Mouse (Mus musculus) layer of hippocampus, adult 2 months (tissue): ENCODE measurements around the gene Arhgap24. TPM values are rescaled to one million over a fixed set of nuclear protein-coding genes. Genes with fewer than 3 reads are reported as not detected.
"Not testable (repeated sequence)": the region's sequence is repeated elsewhere in the genome, so short reads cannot be mapped to it uniquely, and the experiment has no call there.

Experiments used
- DNase-seq, 2 experiments: peaks; one replicate each; pipeline ENCODE4 v3.0.0; 2022; ENCODE audit warnings: low spot score in 2 of 2
- H3K27ac ChIP-seq: fragments of 200-600 bp; 2 replicates; pipeline ENCODE4 v1.8.1; 2022
- H3K4me3 ChIP-seq: fragments of 200-600 bp; 2 replicates; pipeline ENCODE4 v1.8.1; 2022; ENCODE audit warnings: mild to moderate bottlenecking
- CTCF ChIP-seq: fragments of 200-600 bp; conservative IDR thresholded peaks from 2 replicates; pipeline ENCODE4 v1.8.1; 2022; ENCODE audit warnings: antibody characterized with exemption, mild to moderate bottlenecking, moderate library complexity
- total RNA-seq, 2 experiments: library from RNA; stranded (reverse); gene quantifications; 2 replicates each; pipeline ENCODE4 v1.2.3; 2021

Gene Arhgap24
- total RNA-seq, 2 experiments from 2014 or later = 4.8 to 5.3 TPM

DNA sequence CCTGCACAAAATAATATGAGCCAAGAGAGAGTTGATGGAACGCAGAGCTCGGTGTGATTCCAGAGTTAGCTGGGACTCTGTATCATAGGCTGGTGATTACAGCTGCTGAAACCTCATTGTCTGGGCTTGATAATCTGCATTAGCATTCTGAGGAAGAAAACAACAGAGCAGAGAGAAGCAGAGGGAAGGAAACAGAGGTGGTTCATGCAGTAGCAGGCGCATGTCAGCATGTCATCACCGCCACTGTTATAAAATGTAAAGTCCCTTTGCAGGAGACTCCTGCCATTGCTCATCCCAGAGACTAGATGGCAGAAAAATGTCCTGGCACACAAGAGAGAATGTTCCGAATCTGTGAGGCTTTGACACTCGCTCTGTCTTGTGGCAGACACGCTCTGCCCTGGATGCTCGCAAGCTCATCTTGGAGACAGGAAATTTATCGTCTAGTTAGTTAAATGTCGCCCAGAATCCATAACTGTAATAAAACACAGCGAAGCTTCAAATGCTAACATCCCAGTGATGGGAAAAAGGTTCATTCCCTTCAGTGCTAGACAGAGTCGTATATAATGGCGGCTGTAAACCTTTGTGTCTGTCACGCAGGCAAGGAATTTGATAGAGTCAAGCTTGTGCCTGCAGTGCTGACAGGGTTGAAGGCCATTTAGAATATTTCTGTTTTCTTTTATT lies 407.4 kb downstream of the Arhgap24 start:
- TF ChIP-seq CTCF = no peak
- no peak for DNase-seq
- Histone ChIP-seq H3K27ac (no peak overlapping the region), H3K4me3 (no peak overlapping the region)

DNA sequence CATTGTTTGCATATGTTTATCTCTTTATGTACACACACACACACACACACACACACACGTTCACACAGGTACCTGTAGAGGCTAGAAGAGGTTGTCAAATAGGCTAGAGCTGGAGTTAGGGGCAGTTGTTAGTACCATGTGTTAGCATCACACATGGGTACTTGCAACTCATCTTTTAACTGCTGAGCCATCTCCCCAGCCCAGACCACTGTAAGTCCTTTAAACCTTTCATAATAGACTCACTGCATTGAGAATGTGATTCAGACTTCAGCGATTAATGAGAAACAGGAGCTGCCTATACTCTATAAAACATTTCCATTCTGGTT lies 407.9 kb downstream of the Arhgap24 start:
- H3K4me3 ChIP-seq = no peak overlapping the region
- DNase-seq = no peak
- H3K27ac ChIP-seq = no peak overlapping the region
- TF ChIP-seq CTCF = no peak

DNA sequence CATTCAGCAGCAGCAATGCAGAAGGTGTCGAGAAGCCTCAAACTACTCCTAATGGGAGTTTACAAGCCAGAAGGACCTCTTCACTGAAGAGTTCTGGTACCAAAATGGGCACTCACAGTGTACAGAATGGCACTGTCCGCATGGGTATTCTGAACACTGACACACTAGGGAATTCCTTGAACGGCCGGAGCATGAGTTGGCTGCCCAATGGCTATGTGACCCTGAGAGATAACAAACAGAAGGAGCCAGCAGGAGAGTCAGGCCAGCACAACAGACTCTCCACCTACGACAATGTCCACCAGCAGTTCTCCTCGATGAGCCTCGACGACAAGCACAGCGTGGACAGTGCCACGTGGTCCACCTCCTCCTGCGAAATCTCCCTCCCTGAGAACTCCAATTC lies 411.0 kb downstream of the Arhgap24 start:
- H3K27ac ChIP-seq = no peak overlapping the region
- no peak for TF ChIP-seq CTCF
- DNase-seq = no peak
- no peak overlapping the region for H3K4me3 ChIP-seq

DNA sequence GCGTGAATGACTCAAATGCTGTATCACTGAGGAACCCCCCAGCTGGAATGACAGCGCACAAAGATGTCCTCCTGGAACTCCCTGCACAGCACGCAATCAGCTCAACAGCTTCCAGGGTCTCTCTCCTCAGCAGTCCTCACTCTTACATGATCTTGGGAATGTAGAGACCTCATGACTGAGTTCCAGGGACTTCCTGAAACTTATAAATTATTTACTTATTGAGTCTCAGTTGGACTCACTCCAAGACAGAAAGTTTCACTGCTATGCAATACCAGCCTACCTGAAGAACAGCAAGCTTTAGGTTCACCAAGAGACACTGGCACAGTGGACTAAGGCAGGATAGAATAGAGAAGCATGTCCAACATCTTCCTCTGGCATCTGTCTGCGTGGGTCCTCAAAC lies 417.1 kb downstream of the Arhgap24 start:
- DNase-seq = no peak
- no peak for TF ChIP-seq CTCF
- no peak overlapping the region for H3K4me3 ChIP-seq
- no peak overlapping the region for H3K27ac ChIP-seq

DNA sequence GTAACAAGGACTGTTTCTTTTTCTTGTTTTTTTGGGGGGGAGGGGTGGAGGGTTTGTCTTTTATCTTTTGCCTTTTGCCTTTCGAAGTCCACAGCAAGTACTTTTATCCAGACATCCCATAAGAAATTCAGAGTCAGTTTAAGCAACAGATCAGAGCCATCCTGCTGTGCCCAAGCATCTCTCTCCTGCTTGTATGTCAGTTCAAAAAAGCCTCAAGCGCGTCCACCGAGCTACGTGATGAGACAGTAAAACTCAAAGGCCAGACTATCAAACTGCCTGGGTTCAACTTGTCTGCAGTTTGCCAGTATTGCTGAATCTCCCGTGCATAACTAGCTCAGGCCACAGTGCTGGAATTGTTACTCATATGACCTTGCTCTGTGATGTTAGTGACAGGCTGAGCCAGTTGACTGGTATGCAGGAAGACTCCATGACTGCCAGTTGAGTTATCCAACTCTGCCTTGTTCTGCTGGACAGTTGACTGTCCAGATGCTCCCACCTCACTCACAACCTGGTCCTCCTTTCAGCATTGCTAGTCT lies 418.6 kb downstream of the Arhgap24 start:
- no peak for TF ChIP-seq CTCF
- Histone ChIP-seq H3K27ac (no peak overlapping the region), H3K4me3 (no peak overlapping the region)
- no peak for DNase-seq

DNA sequence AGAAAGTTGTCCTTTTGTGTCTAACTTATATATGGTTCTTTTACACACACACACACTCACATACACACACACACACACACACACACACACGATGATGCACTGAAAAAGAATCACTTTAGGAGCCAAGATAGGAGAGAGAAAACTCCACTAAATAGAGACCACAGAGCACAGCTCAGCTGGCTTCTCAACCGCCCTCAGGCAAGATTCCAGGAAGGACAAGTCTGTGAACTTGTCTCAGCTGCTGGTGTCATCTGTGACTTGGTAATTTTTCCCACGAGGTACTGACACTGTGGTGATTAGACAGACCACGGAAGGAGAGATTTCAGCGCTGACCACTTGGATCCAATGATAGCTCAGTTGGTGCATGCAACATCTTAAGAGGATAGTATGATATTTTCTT lies 420.0 kb downstream of the Arhgap24 start:
- DNase-seq = no peak
- no peak overlapping the region for H3K4me3 ChIP-seq
- H3K27ac ChIP-seq = no peak overlapping the region
- no peak for TF ChIP-seq CTCF

DNA sequence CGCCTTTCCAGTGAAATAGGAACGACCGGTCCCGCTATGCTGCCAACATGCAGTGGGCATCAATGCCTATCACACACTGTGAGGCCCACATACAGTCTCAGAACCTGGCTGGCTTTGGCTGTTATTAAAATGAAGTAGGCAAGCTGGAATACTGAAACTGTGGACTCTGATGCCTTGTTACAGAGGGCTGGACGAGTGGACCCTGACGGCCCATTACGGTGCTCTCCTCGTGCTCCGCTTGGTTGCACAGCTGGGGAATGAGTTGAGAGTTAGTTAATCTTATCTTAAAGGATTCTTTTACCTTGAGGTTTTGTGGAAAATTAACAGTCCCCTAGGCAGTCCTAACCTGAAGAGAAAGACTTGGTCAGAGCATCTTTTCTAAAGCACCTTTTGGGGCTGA lies 422.3 kb downstream of the Arhgap24 start:
- Histone ChIP-seq H3K27ac (no peak overlapping the region), H3K4me3 (no peak overlapping the region)
- DNase-seq = no peak
- no peak for TF ChIP-seq CTCF

DNA sequence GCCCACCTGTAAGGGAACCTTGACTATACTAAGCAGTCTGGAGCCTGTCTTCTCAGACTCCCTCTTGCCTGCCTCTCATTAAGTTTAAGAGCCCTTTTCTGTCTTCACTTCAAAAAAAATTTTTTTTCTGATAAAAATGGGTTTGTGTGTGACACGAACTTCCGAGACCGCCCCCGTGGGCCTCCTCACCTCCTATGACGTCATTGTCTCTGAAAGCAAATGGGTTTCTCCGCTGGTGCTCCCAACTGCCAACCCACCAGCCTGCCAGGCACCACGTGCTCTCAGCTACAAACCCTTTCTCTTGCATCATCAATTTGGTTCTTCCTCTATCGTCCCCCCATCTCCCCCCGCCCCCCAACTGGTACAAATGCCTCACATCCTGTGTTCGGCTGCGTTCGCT lies 422.9 kb downstream of the Arhgap24 start:
- Histone ChIP-seq H3K27ac (no peak overlapping the region), H3K4me3 (no peak overlapping the region)
- TF ChIP-seq CTCF = no peak
- peak; percentile 29 to 50 for DNase-seq

DNA sequence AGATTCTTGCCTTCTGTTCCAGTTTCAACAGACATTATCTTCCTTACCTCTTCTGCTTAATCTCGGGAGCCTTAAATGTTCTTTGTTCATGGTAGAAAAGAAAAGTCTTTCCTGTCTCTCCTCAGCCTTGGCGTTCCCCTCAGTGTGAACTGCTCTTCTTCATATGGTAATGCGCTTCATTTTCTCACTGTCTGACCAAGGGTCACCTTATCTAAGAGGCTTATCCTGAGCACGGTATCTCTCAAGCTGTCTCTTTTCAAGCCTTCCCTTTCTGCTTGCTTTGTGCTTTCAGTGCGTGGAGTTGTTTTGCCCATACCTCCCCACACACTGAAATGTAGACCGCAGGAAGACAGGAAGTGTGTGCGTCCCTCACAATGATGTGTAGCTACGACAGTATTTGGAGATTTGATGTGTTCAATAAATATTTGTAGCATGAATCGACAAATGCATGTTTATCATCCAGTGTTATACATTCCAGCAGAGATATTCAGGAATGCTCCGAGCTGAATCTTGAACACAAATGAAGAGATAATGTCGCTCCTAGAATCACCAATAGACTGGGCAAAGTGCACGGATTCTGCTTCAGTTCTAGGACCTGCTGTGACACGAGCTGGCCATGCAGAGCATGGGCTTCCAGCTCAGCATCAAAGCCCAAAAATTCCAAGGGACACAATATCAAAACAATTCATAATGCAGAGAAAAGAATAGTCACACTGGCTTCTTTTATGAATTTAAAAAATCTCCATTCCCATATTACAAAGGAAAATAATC lies 424.4 kb downstream of the Arhgap24 start:
- peak overlapping the region; percentile 15; the same call in 1 of the 2 replicates for H3K27ac ChIP-seq
- DNase-seq = no peak
- no peak for TF ChIP-seq CTCF
- no peak overlapping the region for H3K4me3 ChIP-seq

DNA sequence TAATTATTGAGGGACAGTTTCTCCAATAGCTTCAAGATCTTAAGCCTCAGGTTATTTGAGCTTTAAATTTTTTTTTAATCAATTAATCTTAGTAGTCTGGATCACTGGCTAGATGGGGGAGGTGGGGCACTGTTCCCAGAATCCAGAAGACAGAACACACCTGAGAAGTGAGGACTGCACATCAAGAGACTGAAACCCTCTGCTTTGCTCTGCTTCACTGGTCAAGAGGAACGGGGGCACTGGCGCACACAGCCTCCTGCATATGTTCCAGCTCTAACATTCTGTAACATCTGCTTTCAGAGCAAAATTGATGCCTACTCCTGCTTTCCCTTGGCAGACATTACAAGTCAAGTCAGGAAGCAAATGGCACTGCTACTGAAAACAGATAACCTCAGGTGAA lies 439.0 kb downstream of the Arhgap24 start:
- TF ChIP-seq CTCF = no peak
- H3K4me3 ChIP-seq = no peak overlapping the region
- no peak for DNase-seq
- H3K27ac ChIP-seq = no peak overlapping the region

DNA sequence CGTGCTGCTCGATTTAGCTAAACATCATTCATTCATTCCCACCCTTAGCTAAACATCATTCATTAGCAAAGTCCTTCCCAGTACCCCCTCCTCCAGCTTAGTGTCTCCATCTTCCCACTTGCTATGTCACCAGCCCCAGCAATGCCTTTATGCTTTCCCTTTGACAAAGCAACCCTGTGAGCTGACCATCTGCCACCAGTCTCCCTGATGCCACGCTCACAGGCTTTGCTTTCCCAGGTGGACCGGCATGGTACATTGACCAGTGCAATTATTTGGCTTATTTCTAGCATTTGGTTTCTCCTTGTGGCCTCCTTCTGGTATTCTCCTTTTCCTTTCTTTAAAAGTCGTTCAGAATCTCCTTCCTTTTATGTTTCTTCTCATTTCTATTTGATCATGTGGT lies 445.6 kb downstream of the Arhgap24 start:
- TF ChIP-seq CTCF = no peak
- DNase-seq = no peak
- Histone ChIP-seq H3K27ac (no peak overlapping the region), H3K4me3 (no peak overlapping the region)

DNA sequence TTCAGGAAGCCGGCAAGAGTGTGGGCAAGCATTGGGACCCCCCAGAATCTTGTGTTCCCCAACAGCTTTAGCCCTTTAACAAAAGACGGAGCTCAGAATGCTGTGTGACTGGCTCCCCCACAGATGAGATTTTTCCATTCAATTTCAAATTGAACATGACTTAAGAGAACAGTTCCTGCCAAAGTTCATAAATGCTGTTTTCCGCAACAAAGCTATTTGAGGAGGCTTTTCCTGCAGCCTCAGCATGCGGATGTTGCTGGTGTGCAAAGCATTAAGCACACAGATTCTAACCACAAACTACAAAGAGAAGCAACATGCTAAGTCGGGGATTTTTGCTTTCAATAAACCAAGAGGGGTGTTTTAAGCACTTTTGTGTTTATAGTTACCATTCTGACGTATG lies 449.0 kb downstream of the Arhgap24 start:
- no peak for DNase-seq
- no peak for TF ChIP-seq CTCF
- no peak overlapping the region for H3K4me3 ChIP-seq
- H3K27ac ChIP-seq = peak overlapping the region; percentile 29; the same call in 1 of the 2 replicates

DNA sequence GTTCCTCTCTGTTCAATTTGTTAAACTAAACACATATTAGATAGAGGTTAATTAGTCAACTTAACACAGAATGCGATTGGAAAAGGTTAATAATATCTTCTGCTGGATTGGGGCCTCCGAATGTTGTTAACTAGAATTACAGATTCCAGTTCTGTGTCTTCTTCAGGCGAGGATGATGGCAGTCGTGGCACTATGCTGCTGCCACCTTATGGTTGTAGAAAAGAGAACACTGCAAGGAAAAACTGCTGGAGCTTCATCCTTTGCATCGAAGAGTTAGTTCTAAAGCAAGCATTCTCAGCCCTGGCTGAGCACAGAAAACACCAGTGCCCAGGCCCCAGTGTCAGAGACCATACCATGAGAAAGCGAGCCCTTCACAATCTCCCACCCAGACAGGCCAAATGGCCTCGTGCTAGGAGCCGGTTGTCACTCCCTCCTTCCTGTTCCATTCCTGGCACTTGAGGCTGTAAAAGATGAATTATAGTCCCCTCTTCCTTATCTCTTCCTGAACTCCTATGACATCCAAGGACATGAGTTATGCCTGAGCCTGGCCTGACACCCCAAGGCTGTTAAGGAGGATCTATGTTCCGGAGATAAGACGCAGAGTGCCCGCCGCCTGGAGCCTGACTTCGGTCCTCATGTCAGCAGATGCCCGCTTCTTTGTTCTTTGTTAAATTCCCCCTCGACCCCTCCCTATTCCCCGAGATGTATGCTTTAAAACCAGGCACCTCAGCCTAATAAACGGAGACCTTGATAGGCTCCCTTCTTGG lies 462.9 kb downstream of the Arhgap24 start:
- peak; percentile 70 for TF ChIP-seq CTCF
- DNase-seq = peak in 1 of 2 experiments; percentile 28
- not testable (repeated sequence) for H3K27ac ChIP-seq, H3K4me3 ChIP-seq

DNA sequence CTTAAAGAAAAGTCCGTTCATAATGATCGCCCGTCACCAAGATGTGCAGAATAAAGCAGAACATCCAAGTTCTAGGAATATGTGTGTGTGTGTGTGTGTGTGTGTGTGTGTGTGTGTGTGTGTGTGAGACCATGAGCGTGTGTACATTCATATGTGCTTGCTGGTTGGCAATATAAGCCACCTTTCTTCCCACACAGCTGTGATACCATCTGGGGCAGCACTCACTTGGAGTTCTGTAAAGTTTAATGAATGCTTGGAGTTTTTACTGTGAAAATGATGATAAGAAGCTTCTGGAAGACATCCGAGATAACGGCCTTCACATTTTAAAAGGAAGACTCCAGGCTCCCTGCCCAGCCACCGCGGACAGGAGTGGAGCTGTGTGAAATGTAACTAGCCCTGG lies 465.4 kb downstream of the Arhgap24 start:
- peak overlapping the region; percentile 50 for H3K27ac ChIP-seq
- TF ChIP-seq CTCF = no peak
- no peak overlapping the region for H3K4me3 ChIP-seq
- DNase-seq = peak; percentile 42 to 68
